Mouse (Mus musculus) ES-E14 (cell line): ENCODE data around the gene Dock6. TPM values are rescaled to one million over a fixed set of nuclear protein-coding genes. Genes with fewer than 3 reads are reported as not detected.

ENCODE experiments used
- DNase-seq: peaks from one replicate; pipeline ENCODE4 v3.0.0-alpha.2; 2013; ENCODE audit warnings: low read depth, low spot score
- H3K27ac ChIP-seq: 2 replicates; pipeline ENCODE4 v1.5.1; 2012; ENCODE audit warnings: low read depth, mild to moderate bottlenecking, low read length, moderate library complexity, mixed read lengths; ENCODE audit not compliant: poor library complexity, insufficient read depth, severe bottlenecking
- H3K36me3 ChIP-seq: 2 replicates; pipeline ENCODE4 v1.6.1; 2012; ENCODE audit warnings: mild to moderate bottlenecking, low read length, moderate library complexity, mixed read lengths; ENCODE audit not compliant: control insufficient read depth, poor library complexity, insufficient read depth, severe bottlenecking
- H3K4me1 ChIP-seq, 2 experiments: fragments of 150-350 bp in 1 of 2; sonication (generic) in 1 of 2; 2 replicates each; pipeline ENCODE4 v1.6.1; 2012; ENCODE audit warnings: low read length in 2 of 2, mild to moderate bottlenecking in 1 of 2, mixed read lengths in 1 of 2; ENCODE audit not compliant: control insufficient read depth in 2 of 2, insufficient read depth in 2 of 2, poor library complexity in 1 of 2
- H3K4me3 ChIP-seq, 2 experiments: fragments of 150-350 bp in 1 of 2; sonication (generic) in 1 of 2; 2 replicates each; pipeline ENCODE4 v1.5.1; 2012; ENCODE audit warnings: low read length in 2 of 2, low read depth in 1 of 2, mild to moderate bottlenecking in 1 of 2, mixed read lengths in 1 of 2; ENCODE audit not compliant: insufficient read depth in 1 of 2, poor library complexity in 1 of 2, severe bottlenecking in 1 of 2
- H3K9ac ChIP-seq: 2 replicates; pipeline ENCODE4 v1.6.1; 2012; ENCODE audit warnings: low read depth, mild to moderate bottlenecking, low read length, mixed read lengths; ENCODE audit not compliant: poor library complexity, insufficient read depth, severe bottlenecking
- H3K9me3 ChIP-seq: fragments of 150-350 bp; sonication (generic); 2 replicates; pipeline ENCODE4 v1.6.1; 2012; ENCODE audit warnings: low read depth, mild to moderate bottlenecking, low read length; ENCODE audit not compliant: control insufficient read depth, insufficient read depth
- CHD2 ChIP-seq: IDR thresholded peaks from 2 replicates; pipeline ENCODE4 v1.6.1; 2014; ENCODE audit warnings: mild to moderate bottlenecking, low read depth, low read length, inconsistent platforms
- HCFC1 ChIP-seq: IDR thresholded peaks from 2 replicates; pipeline ENCODE4 v1.6.1; 2012; ENCODE audit warnings: low read length, inconsistent platforms, borderline replicate concordance; ENCODE audit not compliant: insufficient read depth
- MAFK ChIP-seq: IDR thresholded peaks from 2 replicates; pipeline ENCODE4 v1.6.1; 2014; ENCODE audit warnings: mild to moderate bottlenecking, low read depth, low read length, inconsistent platforms; ENCODE audit not compliant: insufficient read depth
- ZC3H11A ChIP-seq: IDR thresholded peaks from 2 replicates; pipeline ENCODE4 v1.6.1; 2012; ENCODE audit warnings: low read depth, mild to moderate bottlenecking, inconsistent platforms, low read length, borderline replicate concordance
- ZNF384 ChIP-seq: IDR thresholded peaks from 2 replicates; pipeline ENCODE4 v1.6.1; 2012; ENCODE audit warnings: low read depth, low read length, inconsistent platforms
- in situ Hi-C, 2 experiments: fragments of 600-800 bp; cut with MboI; formaldehyde crosslinking; loops; one replicate each; pipeline ENCODE4 v1.15.1; 2025; ENCODE audit warnings: low sequenced_read_pairs in 2 of 2, inconsistent platforms in 1 of 2; ENCODE audit not compliant: unreplicated experiment in 2 of 2
- total RNA-seq: library from RNA; depleted of rRNA; stranded (reverse); fragments of 300-350 nt; gene quantifications from 2 replicates; pipeline ENCODE4 v1.2.3, GENCODE M21; 2012

The Dock6 gene
- total RNA-seq, 1 experiment, result 45.4 TPM

DNA sequence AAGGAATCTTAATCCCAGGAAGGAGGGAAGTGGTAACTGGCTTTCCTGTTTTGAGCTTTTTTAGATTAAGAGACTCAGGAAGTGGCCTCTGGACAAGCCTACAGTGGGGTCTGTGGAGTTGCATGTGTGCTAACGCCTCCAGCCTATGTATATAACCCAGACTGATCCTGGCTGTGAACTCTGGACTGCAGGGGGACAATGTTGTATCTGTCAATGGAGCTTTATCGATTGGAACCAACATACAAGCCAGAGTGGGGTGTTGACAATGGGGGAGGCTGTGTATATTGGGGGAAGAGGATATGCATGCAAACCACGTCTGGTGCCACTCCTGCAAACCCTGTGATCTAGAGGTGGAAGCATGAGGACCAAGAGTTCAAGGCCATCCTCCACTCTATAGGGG is 46.1 kb downstream of the Dock6 start:
- H3K9me3 ChIP-seq, result no peaks in the 10 kb centered on the region
- no peak overlapping the region for H3K9ac ChIP-seq
- in situ Hi-C loops, result no loop called here
- H3K36me3 ChIP-seq, result peaks cover 38% of the 10 kb centered on the region
- peaks cover 0 to 12% of the 10 kb centered on the region in 2 experiments; a peak in 2 of 4 replicates for H3K4me1 ChIP-seq
- DNase-seq, result no peak
- no peak for TF ChIP-seq ZNF384
- TF ChIP-seq CHD2, result no peak
- no peak for TF ChIP-seq HCFC1
- no peak for TF ChIP-seq MAFK
- no peak for TF ChIP-seq ZC3H11A
- no peak overlapping the region for H3K27ac ChIP-seq
- H3K4me3 ChIP-seq, result no peak overlapping the region

DNA sequence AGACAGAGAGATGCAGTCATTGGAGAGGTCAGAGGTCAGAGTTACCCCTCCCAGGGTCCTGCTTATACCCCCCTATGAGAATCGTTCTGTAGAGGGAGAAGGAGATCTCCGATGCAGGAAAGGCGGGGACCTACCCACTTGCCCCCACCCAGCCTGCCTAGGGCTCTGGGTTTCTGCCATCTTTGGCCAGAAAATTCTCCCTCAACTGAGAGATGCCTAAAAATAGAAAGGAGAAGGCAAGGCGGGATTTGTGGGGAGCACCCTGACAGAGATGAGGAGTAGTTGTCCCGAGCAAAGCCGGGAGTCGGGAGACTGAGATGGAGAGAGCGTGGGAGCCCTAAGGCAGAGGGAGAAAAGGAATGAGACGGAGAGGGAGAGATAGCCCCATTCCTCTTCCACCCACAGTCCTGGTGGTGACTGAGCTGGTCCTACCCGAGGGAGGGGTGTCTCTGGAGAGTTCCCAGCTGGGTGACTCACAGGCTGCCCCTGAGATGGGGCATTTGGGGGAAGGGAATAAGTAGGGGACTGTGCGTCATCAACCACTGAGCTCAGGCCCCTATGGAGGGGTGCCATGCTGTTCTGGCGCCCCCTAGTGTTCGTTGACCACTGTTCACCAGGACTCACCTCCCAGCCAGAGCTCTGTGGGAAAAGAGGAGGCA is 48.3 kb downstream of the Dock6 start:
- no peak for TF ChIP-seq MAFK
- peak; percentile 32; the same call in 1 of the 2 replicates for TF ChIP-seq ZC3H11A
- no peak for TF ChIP-seq CHD2
- H3K9me3 ChIP-seq, result no peaks in the 10 kb centered on the region
- in situ Hi-C loops, result no loop called here
- peak overlapping the region; percentile 36; the same call in 1 of the 2 replicates for H3K9ac ChIP-seq
- peaks cover 8 to 10% of the 10 kb centered on the region in 2 experiments; a peak in 3 of 4 replicates for H3K4me1 ChIP-seq
- H3K4me3 ChIP-seq, result no peak overlapping the region
- peak; percentile 76 for DNase-seq
- peaks cover 38% of the 10 kb centered on the region for H3K36me3 ChIP-seq
- H3K27ac ChIP-seq, result no peak overlapping the region

DNA sequence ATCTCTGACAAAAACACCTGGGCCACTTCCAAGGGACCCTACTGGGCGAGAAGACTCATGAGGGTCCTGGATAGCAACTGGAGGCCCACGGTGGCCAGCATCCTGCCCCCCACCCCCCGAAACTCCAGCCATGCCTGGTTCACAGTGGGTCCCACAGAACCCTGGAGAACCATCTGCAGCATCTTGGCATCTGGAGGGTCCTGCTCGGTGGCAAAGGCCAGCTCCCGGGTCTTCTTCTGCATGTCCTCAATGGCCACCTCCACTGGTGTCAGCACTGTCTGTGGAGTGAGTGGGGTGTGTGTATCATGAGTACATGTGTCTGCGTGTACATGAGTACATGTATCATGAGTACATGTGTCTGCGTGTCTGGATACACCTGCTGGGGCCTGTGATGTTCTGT is 50.8 kb downstream of the Dock6 start:
- H3K4me3 ChIP-seq, result no peak overlapping the region
- TF ChIP-seq ZNF384, result no peak
- no peak for TF ChIP-seq HCFC1
- no peak for TF ChIP-seq ZC3H11A
- no peak for TF ChIP-seq CHD2
- TF ChIP-seq MAFK, result no peak
- H3K27ac ChIP-seq, result no peak overlapping the region
- no peaks in the 10 kb centered on the region for H3K9me3 ChIP-seq
- H3K4me1 ChIP-seq, result peaks cover 10 to 12% of the 10 kb centered on the region in 2 experiments; a peak in 3 of 4 replicates
- in situ Hi-C loops, result no loop called here
- H3K9ac ChIP-seq, result no peak overlapping the region
- peaks cover 32% of the 10 kb centered on the region for H3K36me3 ChIP-seq
- no peak for DNase-seq

DNA sequence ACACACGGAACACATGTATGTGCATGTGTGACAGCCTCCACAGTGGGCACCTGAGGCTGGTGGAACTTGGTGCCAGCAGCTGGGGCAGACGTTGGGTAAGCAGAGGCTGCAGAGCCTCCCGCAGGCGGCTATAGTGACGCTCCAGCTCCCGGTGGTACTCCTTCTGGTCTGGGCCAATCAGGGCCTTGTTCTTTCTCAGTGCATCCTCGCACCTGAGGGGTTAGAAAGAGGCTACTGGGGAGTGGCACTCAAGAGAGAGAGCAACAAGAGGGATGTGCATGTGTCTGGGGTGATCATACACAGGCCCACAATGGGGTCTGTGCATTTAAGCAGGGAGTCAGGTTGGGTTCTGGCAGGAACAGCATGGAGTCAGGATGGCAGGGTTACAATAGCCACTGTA is 51.3 kb downstream of the Dock6 start:
- Histone ChIP-seq H3K27ac (no peak overlapping the region), H3K9me3 (no peaks in the 10 kb centered on the region), H3K4me1 (peaks cover 12 to 15% of the 10 kb centered on the region in 2 experiments; a peak in 3 of 4 replicates), H3K4me3 (no peak overlapping the region), H3K9ac (no peak overlapping the region), H3K36me3 (peaks cover 32% of the 10 kb centered on the region)
- no peak for DNase-seq
- TF ChIP-seq MAFK (no peak), ZNF384 (no peak), CHD2 (no peak), HCFC1 (no peak), ZC3H11A (no peak)
- in situ Hi-C loops, result no loop called here
